32 mouse cellular contexts compared by ENCODE assay signal in genomic region chr12:90873959-90874358, GRCm38 (mm10).
"Had no signal": no experiment of that assay in that cellular context is flagged by ENCODE, and none has a peak within 500 bp of the region (broad histone marks: within the 10 kb centered on the region; RNA-seq: fewer than 3 reads in every experiment).

No protein-coding gene starts in this region.

- H3K9ac ChIP-seq: heart, embryonic 12.5 days; heart, embryonic 13.5 days; heart, embryonic 15.5 days; hindbrain, embryonic 12.5 days; hindbrain, embryonic 13.5 days; hindbrain, embryonic 14.5 days; hindbrain, embryonic 15.5 days; intestine, embryonic 15.5 days; kidney, embryonic 15.5 days had no signal

- H3K36me3 ChIP-seq: heart, embryonic 10.5 days; heart, embryonic 12.5 days; heart, embryonic 13.5 days; heart, embryonic 15.5 days; hindbrain, embryonic 10.5 days; hindbrain, embryonic 12.5 days; hindbrain, embryonic 13.5 days; hindbrain, embryonic 15.5 days; intestine, embryonic 15.5 days; kidney, embryonic 15.5 days had no signal

- DNase-seq: heart, postnatal 10 days; heart, postnatal 14 days; heart, postnatal 36 days; heart, postnatal 4 days; kidney, adult 11 months; kidney, adult 18-20 months; kidney, adult 2 months; kidney, adult 8-10 months; kidney, adult 9 months; kidney, postnatal 10 days; kidney, postnatal 14 days; kidney, postnatal 25 days; kidney, postnatal 36 days; kidney, postnatal 4 days; layer of hippocampus, adult 9-11 months; layer of hippocampus, postnatal 36 days had no signal

- H3K4me2 ChIP-seq: heart, embryonic 11.5 days; heart, embryonic 12.5 days; heart, embryonic 13.5 days; heart, embryonic 15.5 days; hindbrain, embryonic 12.5 days; hindbrain, embryonic 13.5 days; hindbrain, embryonic 14.5 days; hindbrain, embryonic 15.5 days; intestine, embryonic 15.5 days; kidney, embryonic 15.5 days had no signal

- H3K4me3 ChIP-seq: heart, embryonic 10.5 days; heart, embryonic 12.5 days; heart, embryonic 13.5 days; heart, embryonic 15.5 days; hindbrain, embryonic 10.5 days; hindbrain, embryonic 12.5 days; hindbrain, embryonic 13.5 days; hindbrain, embryonic 15.5 days; intestine, embryonic 15.5 days; kidney, embryonic 15.5 days; layer of hippocampus, adult 2 months; left cerebral cortex, adult 2 months had no signal

- H3K4me1 ChIP-seq: heart, embryonic 10.5 days; heart, embryonic 12.5 days; heart, embryonic 13.5 days; heart, embryonic 15.5 days; hindbrain, embryonic 10.5 days; hindbrain, embryonic 12.5 days; hindbrain, embryonic 13.5 days; hindbrain, embryonic 15.5 days; intestine, embryonic 15.5 days; kidney, embryonic 15.5 days had no signal

- H3K27ac ChIP-seq: heart, embryonic 10.5 days; heart, embryonic 13.5 days; heart, embryonic 15.5 days; hindbrain, embryonic 10.5 days; hindbrain, embryonic 12.5 days; hindbrain, embryonic 13.5 days; hindbrain, embryonic 14.5 days; hindbrain, embryonic 15.5 days; hindbrain, postnatal 0 days; intestine, embryonic 15.5 days; kidney, embryonic 15.5 days; kidney, postnatal 0 days; layer of hippocampus, adult 2 months; left cerebral cortex, adult 2 months had no signal

- H3K9me3 ChIP-seq: heart, embryonic 10.5 days; heart, embryonic 12.5 days; heart, embryonic 13.5 days; heart, embryonic 15.5 days; hindbrain, embryonic 10.5 days; hindbrain, embryonic 12.5 days; hindbrain, embryonic 13.5 days; hindbrain, embryonic 15.5 days; intestine, embryonic 15.5 days; kidney, embryonic 15.5 days had no signal

- H3K27me3 ChIP-seq: heart, embryonic 12.5 days; heart, embryonic 13.5 days; heart, embryonic 15.5 days; hindbrain, embryonic 12.5 days; hindbrain, embryonic 13.5 days; hindbrain, embryonic 15.5 days; intestine, embryonic 15.5 days; kidney, embryonic 15.5 days had no signal
